Mouse (Mus musculus) MEL (cell line): ENCODE data around the gene Rbm33. TPM values are rescaled to one million over a fixed set of nuclear protein-coding genes. Genes with fewer than 3 reads are reported as not detected.

Source experiments
- DNase-seq: peaks from one replicate; pipeline ENCODE4 v3.0.0; 2011; ENCODE audit warnings: low read depth, low spot score
- H3K27ac ChIP-seq: 2 replicates; pipeline ENCODE4 v1.5.1; 2012; ENCODE audit warnings: low read depth, mild to moderate bottlenecking, control low read depth, low read length, moderate library complexity; ENCODE audit not compliant: control insufficient read depth
- H3K27me3 ChIP-seq, 2 experiments: fragments of 150-350 bp in 1 of 2; sonication (generic) in 1 of 2; 2 replicates each; pipeline ENCODE4 v1.6.1; 2012; ENCODE audit warnings: low read length in 2 of 2, mild to moderate bottlenecking in 2 of 2, improper control_type of control experiment in 1 of 2, moderate library complexity in 1 of 2; ENCODE audit not compliant: insufficient read depth in 2 of 2, control insufficient read depth in 1 of 2
- H3K36me3 ChIP-seq, 2 experiments: 2 replicates each; pipeline ENCODE4 v1.6.1; 2012 to 2014; ENCODE audit warnings: low read length in 2 of 2, improper control_type of control experiment in 1 of 2, inconsistent platforms in 1 of 2, mild to moderate bottlenecking in 1 of 2; ENCODE audit not compliant: insufficient read depth in 2 of 2, control insufficient read depth in 1 of 2
- H3K4me1 ChIP-seq, 2 experiments: fragments of 150-350 bp in 1 of 2; sonication (generic) in 1 of 2; 2 replicates each; pipeline ENCODE4 v1.6.1; 2012; ENCODE audit warnings: low read length in 2 of 2, improper control_type of control experiment in 1 of 2, mild to moderate bottlenecking in 1 of 2; ENCODE audit not compliant: insufficient read depth in 2 of 2, control insufficient read depth in 1 of 2
- H3K4me3 ChIP-seq, 2 experiments: fragments of 150-350 bp in 1 of 2; sonication (generic) in 1 of 2; 2 replicates each; pipeline ENCODE4 v1.5.1; 2012; ENCODE audit warnings: low read depth in 2 of 2, low read length in 2 of 2, mild to moderate bottlenecking in 2 of 2, moderate library complexity in 2 of 2, control low read depth in 1 of 2, improper control_type of control experiment in 1 of 2; ENCODE audit not compliant: control insufficient read depth in 1 of 2, insufficient read depth in 1 of 2
- H3K79me2 ChIP-seq: 2 replicates; pipeline ENCODE4 v1.6.1; 2012; ENCODE audit warnings: mild to moderate bottlenecking, low read length, moderate library complexity; ENCODE audit not compliant: control insufficient read depth, poor library complexity, insufficient read depth
- H3K9ac ChIP-seq: 2 replicates; pipeline ENCODE4 v1.6.1; 2012; ENCODE audit warnings: low read depth, mild to moderate bottlenecking, control low read depth, low read length, moderate library complexity; ENCODE audit not compliant: control insufficient read depth, poor library complexity, severe bottlenecking
- H3K9me3 ChIP-seq: fragments of 150-350 bp; sonication (generic); replicated peaks from 2 replicates; pipeline ENCODE4 v1.6.1; 2012; ENCODE audit warnings: mild to moderate bottlenecking, low read length, improper control_type of control experiment, moderate library complexity; ENCODE audit not compliant: insufficient read depth
- CHD1 ChIP-seq: IDR thresholded peaks from 2 replicates; pipeline ENCODE4 v1.6.1; 2012; ENCODE audit warnings: low read depth, mild to moderate bottlenecking, inconsistent platforms, low read length, improper control_type of control experiment
- CTCF ChIP-seq, 3 experiments: IDR thresholded peaks in 2 of 3; conservative IDR thresholded peaks in 1 of 3; 2 replicates each; pipeline ENCODE4 v1.5.1; 2011 to 2012; ENCODE audit warnings: low read length in 3 of 3, low read depth in 2 of 3, mild to moderate bottlenecking in 2 of 3, improper control_type of control experiment in 1 of 3, inconsistent platforms in 1 of 3, mixed read lengths in 1 of 3, moderate library complexity in 1 of 3; ENCODE audit not compliant: control insufficient read depth in 1 of 3, insufficient read depth in 1 of 3, poor library complexity in 1 of 3, severe bottlenecking in 1 of 3
- ELF1 ChIP-seq: IDR thresholded peaks from 2 replicates; pipeline ENCODE4 v1.6.1; 2014; ENCODE audit warnings: low read depth, mild to moderate bottlenecking, inconsistent platforms, low read length, improper control_type of control experiment, moderate library complexity
- EP300 ChIP-seq, 2 experiments: IDR thresholded peaks; 2 replicates each; pipeline ENCODE4 v1.6.1; 2011; ENCODE audit warnings: improper control_type of control experiment in 2 of 2, low read length in 2 of 2, low read depth in 1 of 2, mild to moderate bottlenecking in 1 of 2
- ETS1 ChIP-seq: IDR thresholded peaks from 2 replicates; pipeline ENCODE4 v1.6.1; 2012; ENCODE audit warnings: low read depth, mild to moderate bottlenecking, inconsistent platforms, low read length, improper control_type of control experiment, moderate library complexity
- GABPA ChIP-seq: IDR thresholded peaks from 2 replicates; pipeline ENCODE4 v1.6.1; 2012; ENCODE audit warnings: low read depth, mild to moderate bottlenecking, inconsistent platforms, low read length, improper control_type of control experiment, moderate library complexity
- HCFC1 ChIP-seq: IDR thresholded peaks from 2 replicates; pipeline ENCODE4 v1.6.1; 2012; ENCODE audit warnings: low read depth, mild to moderate bottlenecking, inconsistent platforms, low read length, improper control_type of control experiment, moderate library complexity
- KAT2A ChIP-seq: conservative IDR thresholded peaks from 2 replicates; pipeline ENCODE4 v1.6.1; 2012; ENCODE audit warnings: low read depth, low read length, improper control_type of control experiment, inconsistent platforms
- MAFK ChIP-seq: IDR thresholded peaks from 2 replicates; pipeline ENCODE4 v1.6.1; 2011; ENCODE audit warnings: low read depth, mild to moderate bottlenecking, low read length, improper control_type of control experiment, borderline replicate concordance
- MAZ ChIP-seq: IDR thresholded peaks from 2 replicates; pipeline ENCODE4 v1.6.1; 2012; ENCODE audit warnings: low read depth, mild to moderate bottlenecking, inconsistent platforms, low read length, improper control_type of control experiment
- MEF2A ChIP-seq: IDR thresholded peaks from 2 replicates; pipeline ENCODE4 v1.6.1; 2014; ENCODE audit warnings: low read depth, mild to moderate bottlenecking, inconsistent platforms, low read length, improper control_type of control experiment; ENCODE audit not compliant: poor library complexity, insufficient replicate concordance, severe bottlenecking; ENCODE audit errors: extremely low read depth
- MYC ChIP-seq: IDR thresholded peaks from 2 replicates; pipeline ENCODE4 v1.6.1; 2011; ENCODE audit warnings: low read depth, mild to moderate bottlenecking, low read length, improper control_type of control experiment, moderate library complexity
- NELFE ChIP-seq: IDR thresholded peaks from 2 replicates; pipeline ENCODE4 v1.6.1; 2011; ENCODE audit warnings: low read depth, low read length, improper control_type of control experiment
- NRF1 ChIP-seq: IDR thresholded peaks from 2 replicates; pipeline ENCODE4 v1.6.1; 2014; ENCODE audit warnings: low read depth, mild to moderate bottlenecking, inconsistent platforms, low read length, improper control_type of control experiment, moderate library complexity; ENCODE audit not compliant: poor library complexity, insufficient read depth, severe bottlenecking
- POLR2A ChIP-seq, 2 experiments: IDR thresholded peaks; 2 replicates each; pipeline ENCODE4 v1.6.1; 2011 to 2012; ENCODE audit warnings: low read length in 2 of 2, mild to moderate bottlenecking in 2 of 2, control low read depth in 1 of 2, improper control_type of control experiment in 1 of 2, low read depth in 1 of 2, moderate library complexity in 1 of 2; ENCODE audit not compliant: control insufficient read depth in 1 of 2, insufficient read depth in 1 of 2, poor library complexity in 1 of 2
- POLR2AphosphoS5 ChIP-seq: IDR thresholded peaks from 2 replicates; pipeline ENCODE4 v1.6.1; 2012; ENCODE audit warnings: low read depth, borderline replicate concordance, mild to moderate bottlenecking, inconsistent platforms, low read length, moderate library complexity, mixed read lengths
- RAD21 ChIP-seq: IDR thresholded peaks from 2 replicates; pipeline ENCODE4 v1.6.1; 2011; ENCODE audit warnings: mild to moderate bottlenecking, low read depth, low read length, improper control_type of control experiment
- SIN3A ChIP-seq: IDR thresholded peaks from 2 replicates; pipeline ENCODE4 v1.6.1; 2012; ENCODE audit warnings: low read length, improper control_type of control experiment, inconsistent platforms
- SMC3 ChIP-seq: IDR thresholded peaks from 2 replicates; pipeline ENCODE4 v1.6.1; 2011; ENCODE audit warnings: low read depth, low read length, improper control_type of control experiment
- TAL1 ChIP-seq: IDR thresholded peaks from 2 replicates; pipeline ENCODE4 v1.6.1; 2012; ENCODE audit warnings: mild to moderate bottlenecking, inconsistent platforms, low read length, moderate library complexity, mixed read lengths
- TCF12 ChIP-seq: IDR thresholded peaks from 2 replicates; pipeline ENCODE4 v1.6.1; 2014; ENCODE audit warnings: low read depth, mild to moderate bottlenecking, inconsistent platforms, low read length, improper control_type of control experiment, moderate library complexity
- UBTF ChIP-seq: IDR thresholded peaks from 2 replicates; pipeline ENCODE4 v1.6.1; 2012; ENCODE audit warnings: low read depth, mild to moderate bottlenecking, inconsistent platforms, low read length, improper control_type of control experiment, moderate library complexity, borderline replicate concordance; ENCODE audit not compliant: insufficient read depth
- USF1 ChIP-seq: IDR thresholded peaks from 2 replicates; pipeline ENCODE4 v1.6.1; 2014; ENCODE audit warnings: low read depth, mild to moderate bottlenecking, inconsistent platforms, low read length, improper control_type of control experiment, moderate library complexity
- ZC3H11A ChIP-seq: IDR thresholded peaks from 2 replicates; pipeline ENCODE4 v1.6.1; 2012; ENCODE audit warnings: low read depth, mild to moderate bottlenecking, inconsistent platforms, low read length, improper control_type of control experiment
- ZKSCAN1 ChIP-seq: IDR thresholded peaks from 2 replicates; pipeline ENCODE4 v1.6.1; 2012; ENCODE audit warnings: low read depth, mild to moderate bottlenecking, inconsistent platforms, low read length, improper control_type of control experiment, moderate library complexity
- ZMIZ1 ChIP-seq: IDR thresholded peaks from 2 replicates; pipeline ENCODE4 v1.6.1; 2012; ENCODE audit warnings: low read depth, mild to moderate bottlenecking, inconsistent platforms, low read length, improper control_type of control experiment, moderate library complexity
- ZNF384 ChIP-seq: IDR thresholded peaks from 2 replicates; pipeline ENCODE4 v1.6.1; 2012; ENCODE audit warnings: low read depth, mild to moderate bottlenecking, inconsistent platforms, low read length, improper control_type of control experiment
- polyA plus RNA-seq, 2 experiments: library from polyadenylated mRNA; stranded (reverse) in 1 of 2; unstranded in 1 of 2; fragments of >175 nt in 1 of 2; fragments of >200 nt in 1 of 2; gene quantifications; 2 replicates each; pipeline versions ENCODE4 v1.2.1 to v1.2.4; 2012; ENCODE audit warnings: low replicate concordance in 2 of 2, low read depth in 1 of 2; ENCODE audit not compliant: insufficient read length in 2 of 2, insufficient read depth in 1 of 2, missing spikeins in 1 of 2
- total RNA-seq: library from RNA; depleted of rRNA; stranded (reverse); fragments of 300-350 nt; gene quantifications from 2 replicates; pipeline ENCODE4 v1.2.3, GENCODE M21; 2012

The Rbm33 gene
- total and polyA plus RNA-seq, 3 experiments = 14.6 to 60.3 TPM; not detected in 1

- TF ChIP-seq UBTF (no peak), ZMIZ1 (no peak), MAZ (no peak), POLR2AphosphoS5 (no peak), CHD1 (no peak), ZNF384 (no peak), TAL1 (peak; percentile 63), ETS1 (no peak), ELF1 (peak; percentile 63), TCF12 (peak; percentile 66), ZC3H11A (no peak), MEF2A (no peak), ZKSCAN1 (no peak), MYC (no peak), USF1 (no peak), NELFE (0 out of 2 replicates have a peak, but pooled peaks have one; percentile 40), EP300 (IDR thresholded peaks at IDR 0.05; ENCODE audit: low read depth in 1 of 2, low read length in 2 of 2) (peak; percentile 41 to 44)
Measured at GRCm38 (mm10) chr5:28269469-28269991, 47.4 kb upstream of the Rbm33 start (continued).

- no peaks in the 10 kb centered on the region for H3K9me3 ChIP-seq
- TF ChIP-seq NELFE = no peak
- TF ChIP-seq KAT2A = no peak
- no peak for TF ChIP-seq GABPA
- TF ChIP-seq MYC = no peak
- no peak for TF ChIP-seq POLR2A (IDR thresholded peaks at IDR 0.05; ENCODE audit: control insufficient read depth in 1 of 2, insufficient read depth in 1 of 2, low read depth in 1 of 2, low read length in 2 of 2, poor library complexity in 1 of 2)
- TF ChIP-seq USF1 = no peak
- no peak for TF ChIP-seq CTCF (IDR thresholded peaks at IDR 0.05 in 2 of 3, conservative IDR thresholded peaks at IDR 0.05 in 1 of 3; ENCODE audit: control insufficient read depth in 1 of 3, insufficient read depth in 1 of 3, low read depth in 2 of 3, low read length in 3 of 3, poor library complexity in 1 of 3, severe bottlenecking in 1 of 3)
- TF ChIP-seq ZNF384 = no peak
- no peak for TF ChIP-seq ETS1
- no peak for TF ChIP-seq ZC3H11A
- no peak for TF ChIP-seq ELF1
- no peak for TF ChIP-seq MAZ
- TF ChIP-seq HCFC1 = no peak
- no peak for TF ChIP-seq MAFK
- no peak for TF ChIP-seq SIN3A
- TF ChIP-seq SMC3 = no peak
- TF ChIP-seq RAD21 = no peak
- no peak for TF ChIP-seq CHD1
- TF ChIP-seq TAL1 = no peak
- TF ChIP-seq NRF1 = no peak
Measured at GRCm38 (mm10) chr5:28272836-28273235, 44.1 kb upstream of the Rbm33 start.

More at GRCm38 (mm10) chr5:28272836-28273235, 44.1 kb upstream of the Rbm33 start:
- no peak for DNase-seq
- no peak overlapping the region for H3K27ac ChIP-seq
- H3K79me2 ChIP-seq = no peaks in the 10 kb centered on the region
- H3K4me3 ChIP-seq = no peak overlapping the region
- H3K9ac ChIP-seq = no peak overlapping the region
- peaks cover 0 to 15% of the 10 kb centered on the region in 2 experiments; a peak in 2 of 4 replicates for H3K4me1 ChIP-seq
- H3K27me3 ChIP-seq = no peaks in the 10 kb centered on the region; a peak in 1 of 4 replicates
- H3K36me3 ChIP-seq = peaks cover 0 to 6% of the 10 kb centered on the region in 2 experiments; a peak in 1 of 4 replicates
